Comparison of ENCODE assay signal across 13 mouse cellular contexts in the genomic region with DNA sequence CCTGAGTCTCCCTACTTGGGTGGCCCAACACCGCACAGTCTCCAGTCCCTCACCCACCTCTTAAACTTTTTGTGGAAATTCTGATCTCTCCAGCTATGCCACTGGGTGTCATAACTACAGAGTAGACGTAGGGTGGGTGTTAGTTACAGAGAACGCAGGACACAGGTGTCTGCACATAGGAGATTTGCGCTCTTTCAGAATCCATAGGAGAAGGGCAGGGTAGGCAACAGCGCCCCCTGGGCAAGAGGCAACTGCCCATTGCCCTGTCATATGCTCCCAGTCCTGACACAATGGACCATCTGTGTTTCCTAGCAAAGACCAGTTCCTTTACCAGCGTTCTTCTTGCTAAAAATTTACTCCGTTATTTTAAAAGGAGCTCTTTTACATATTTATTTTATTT. TPM values are rescaled to one million over a fixed set of nuclear protein-coding genes. Genes with fewer than 3 reads are reported as not detected.
DNase-seq lines count a peak whose midpoint lies in the region; ATAC-seq and TF ChIP-seq lines count a peak whose summit lies in the region.
"Had no signal": no experiment of that assay in that cellular context is flagged by ENCODE, and none has a peak within 500 bp of the region (broad histone marks: within the 10 kb centered on the region; RNA-seq: fewer than 3 reads in every experiment).

No protein-coding gene starts in this region.

- 32% methylated on average over 7 of the region's 7 CpGs for WGBS in kidney, postnatal 0 days

- no peak for TF ChIP-seq POLR2A in brain, embryonic 14.5 days (IDR thresholded peaks at IDR 0.05; ENCODE audit: borderline replicate concordance, extremely low read depth, insufficient read depth, insufficient read length, poor library complexity, severe bottlenecking)

- no peak overlapping the region for H3K4me2 ChIP-seq in kidney, postnatal 0 days (ENCODE audit: low read length)
- H3K4me2 ChIP-seq: embryonic facial prominence, embryonic 12.5 days; hindbrain, embryonic 15.5 days had no signal

- no peak for DNase-seq in kidney, postnatal 0 days (ENCODE audit: low spot score)
- no peak for DNase-seq in kidney, postnatal 10 days
- peak; percentile 36 for DNase-seq in retina, embryonic 14.5 days (ENCODE audit: low spot score)
- DNase-seq in retina, postnatal 1 day: no peak
- no peak for DNase-seq in brain, embryonic 14.5 days (ENCODE audit: low read depth)
- DNase-seq in splenic B cell, adult 2 months (ENCODE audit: low read depth, low spot score): peak; percentile 42
- DNase-seq in embryo, embryonic 9.5 days (ENCODE audit: extremely low spot score): no peak
- DNase-seq: adrenal gland, adult 8-10 months; cerebellum, adult 9-10 months; left cerebral cortex, postnatal 4 days had no signal

- H3K4me1 ChIP-seq in kidney, postnatal 0 days (replicated peaks; ENCODE audit: insufficient read depth, low read length): no peaks in the 10 kb centered on the region
- H3K4me1 ChIP-seq: embryonic facial prominence, embryonic 12.5 days had no signal

- no peaks in the 10 kb centered on the region for H3K36me3 ChIP-seq in kidney, postnatal 0 days (ENCODE audit: insufficient read depth, low read length)
- no peaks in the 10 kb centered on the region for H3K36me3 ChIP-seq in splenic B cell, adult 2 months (ENCODE audit: control insufficient read depth, insufficient read depth, low read length, poor library complexity, severe bottlenecking)
- H3K36me3 ChIP-seq: embryonic facial prominence, embryonic 12.5 days; hindbrain, embryonic 15.5 days had no signal

- no peak overlapping the region for H3K9ac ChIP-seq in kidney, postnatal 0 days (ENCODE audit: low read depth, low read length)
- H3K9ac ChIP-seq: embryonic facial prominence, embryonic 12.5 days; hindbrain, embryonic 15.5 days had no signal

- H3K27me3 ChIP-seq in kidney, postnatal 0 days (ENCODE audit: insufficient read depth, low read length): peaks cover 58% of the 10 kb centered on the region
- peaks cover 3% of the 10 kb centered on the region for H3K27me3 ChIP-seq in splenic B cell, adult 2 months (ENCODE audit: control insufficient read depth, insufficient read depth, low read length, poor library complexity, severe bottlenecking)

- ATAC-seq in kidney, postnatal 0 days (replicated peaks; ENCODE audit: low FRiP score, low read depth): no peak

- no peak overlapping the region for H3K27ac ChIP-seq in kidney, postnatal 0 days
- H3K27ac ChIP-seq: embryonic facial prominence, embryonic 12.5 days; hindbrain, embryonic 15.5 days had no signal

- H3K9me3 ChIP-seq in kidney, postnatal 0 days (replicated peaks; ENCODE audit: low read length): no peaks in the 10 kb centered on the region
- H3K9me3 ChIP-seq: embryonic facial prominence, embryonic 12.5 days; hindbrain, embryonic 15.5 days had no signal

- no peak overlapping the region for H3K4me3 ChIP-seq in kidney, postnatal 0 days (replicated peaks; ENCODE audit: low read depth, low read length)
- H3K4me3 ChIP-seq: embryonic facial prominence, embryonic 12.5 days; hindbrain, embryonic 15.5 days had no signal

- peak; percentile 40 for TF ChIP-seq CTCF in kidney, postnatal 0 days (IDR thresholded peaks at IDR 0.05; ENCODE audit: low read depth)
- TF ChIP-seq CTCF in brain, embryonic 14.5 days (IDR thresholded peaks at IDR 0.05; ENCODE audit: borderline replicate concordance, extremely low read depth, insufficient read depth, insufficient read length): peak; percentile 14; the same call in 1 of the 2 replicates

RNA-seq across cellular contexts. Expression of gene Urad, which starts 4.2 kb away (rescaled TPM):
- not detected in 2 replicates for polyA plus RNA-seq in kidney, postnatal 0 days (2015; fragmentation: Nextera tagmentation; extraction: Ambion mirVana)
- not detected in 2 replicates for polyA plus RNA-seq in brain, embryonic 14.5 days (2012; rRNA removed)
- polyA plus RNA-seq: embryonic facial prominence, embryonic 12.5 days; hindbrain, embryonic 15.5 days; stomach, embryonic 14.5 days had no signal

RNA-seq across cellular contexts. Expression of gene Cdx2, which starts 10.9 kb away (rescaled TPM):
- polyA plus RNA-seq in kidney, postnatal 0 days (2015; fragmentation: Nextera tagmentation; extraction: Ambion mirVana): not detected in 2 replicates
- polyA plus RNA-seq in brain, embryonic 14.5 days (2012; rRNA removed): not detected in 2 replicates
- polyA plus RNA-seq: embryonic facial prominence, embryonic 12.5 days; hindbrain, embryonic 15.5 days had no signal

RNA-seq across cellular contexts. Expression of gene Pdx1, which starts 48.2 kb away (rescaled TPM):
- not detected in 2 replicates for polyA plus RNA-seq in kidney, postnatal 0 days (2015; fragmentation: Nextera tagmentation; extraction: Ambion mirVana)
- polyA plus RNA-seq in brain, embryonic 14.5 days (2012; rRNA removed): not detected in 2 replicates
- polyA plus RNA-seq: embryonic facial prominence, embryonic 12.5 days; hindbrain, embryonic 15.5 days had no signal

Comparison
In these comparisons a context has a peak if more than half of its experiments do, and no peak if none do; other contexts are left out.
1. DNase-seq: peak in retina, embryonic 14.5 days (single experiment) and splenic B cell, adult 2 months (single experiment); none in kidney, postnatal 0 days (single experiment), kidney, postnatal 10 days (single experiment), retina, postnatal 1 day (single experiment), brain, embryonic 14.5 days (single experiment) and embryo, embryonic 9.5 days (single experiment).